Mouse (Mus musculus) left cerebral cortex, postnatal 14 days (tissue): ENCODE results near the gene Ap3d1. TPM values are rescaled to one million over a fixed set of nuclear protein-coding genes. Genes with fewer than 3 reads are reported as not detected.

Experiments used
- DNase-seq, 2 experiments: peaks; one replicate each; pipeline ENCODE4 v3.0.0; 2021 to 2022; ENCODE audit warnings: low spot score in 2 of 2, mixed read lengths in 1 of 2
- intact Hi-C: fragments of 180-260 bp; cut with DNase I; formaldehyde crosslinking; loops from one replicate; pipeline ENCODE4 v1.15.1; 2025
- total RNA-seq, 2 experiments: library from RNA; stranded (reverse); gene quantifications; 2 replicates each; pipeline ENCODE4 v1.2.3; 2021

Gene Ap3d1
- total RNA-seq, 2 experiments from 2014 or later = 143 to 147 TPM

DNA sequence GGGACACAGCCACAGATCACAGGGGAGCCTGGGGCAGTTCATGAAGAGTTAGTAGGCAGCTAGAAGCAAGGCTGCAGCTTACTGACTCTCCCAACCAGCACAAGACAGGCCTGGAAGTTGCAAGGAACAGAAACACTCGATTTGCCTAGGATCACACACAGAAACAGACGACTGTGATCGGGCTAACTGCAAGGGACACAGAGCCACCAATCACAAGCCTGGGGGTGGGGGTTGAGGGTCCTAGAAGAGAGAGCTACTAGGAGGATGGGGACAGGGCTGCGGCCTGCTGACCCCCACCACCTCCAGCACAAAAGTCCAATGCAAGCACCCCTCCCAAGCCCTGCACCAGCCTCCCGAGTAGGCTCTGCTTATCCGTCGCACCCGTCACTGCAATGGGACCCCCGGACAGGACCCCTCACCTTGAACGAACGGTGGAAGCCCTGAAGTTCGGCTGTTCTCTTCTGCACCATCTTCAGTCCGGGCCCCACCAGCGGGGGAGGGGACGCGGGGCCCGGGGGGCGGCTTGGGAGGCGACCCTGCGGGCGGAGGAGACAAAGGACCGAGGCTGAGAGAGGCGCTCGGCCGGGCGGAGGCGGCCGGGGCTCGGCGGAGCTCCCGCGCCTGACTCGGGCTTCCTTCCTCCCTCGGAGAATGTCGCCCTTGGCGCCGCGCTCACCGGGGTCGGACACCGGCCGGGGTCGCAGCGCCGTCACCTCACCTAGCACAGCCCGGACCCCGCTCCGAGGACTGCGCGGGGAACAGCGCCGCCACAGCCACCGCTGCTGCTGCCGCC lies 66.5 kb downstream of the Ap3d1 start:
- intact Hi-C loops = loop anchor here (2.0 kb wide), 1 partner anchor 19 kb away; the partner anchor contains the start of gene Btbd2
- no peak for DNase-seq

DNA sequence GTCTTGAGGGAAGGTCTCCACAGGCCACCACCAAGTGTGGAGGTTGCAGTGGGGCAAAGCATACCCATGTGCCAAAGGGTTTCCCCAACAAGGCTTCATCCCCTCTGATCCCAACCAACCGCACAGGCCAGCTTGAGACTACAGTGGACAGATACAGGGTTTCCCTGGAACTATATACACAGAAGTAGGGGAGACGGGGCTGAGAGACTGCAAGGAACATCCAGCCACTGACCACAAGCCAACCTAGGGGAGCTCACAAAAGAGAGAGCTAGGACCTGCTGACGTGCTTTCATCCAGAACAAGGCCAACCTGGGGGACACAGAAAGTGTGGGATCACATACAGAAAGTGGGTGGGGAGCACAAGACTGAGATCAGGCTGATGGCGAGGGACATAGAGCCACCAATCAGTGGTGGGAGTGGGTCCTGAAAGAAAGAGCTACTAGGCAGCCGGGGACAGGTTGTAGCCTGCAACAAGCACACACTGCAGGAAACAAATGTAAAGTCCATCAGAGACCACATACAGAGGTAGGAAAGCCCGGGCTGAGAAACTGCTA lies 67.1 kb downstream of the Ap3d1 start:
- no peak for DNase-seq
- intact Hi-C loops = loop anchor here (2.0 kb wide), 1 partner anchor 18 kb away; the partner anchor contains the start of gene Btbd2

GRCm38 (mm10) chr10:80674161-80674711 lies 67.8 kb downstream of the Ap3d1 start:
- intact Hi-C loops = loop anchor here (2.0 kb wide), 1 partner anchor 17 kb away; the partner anchor contains the start of gene Btbd2

DNA sequence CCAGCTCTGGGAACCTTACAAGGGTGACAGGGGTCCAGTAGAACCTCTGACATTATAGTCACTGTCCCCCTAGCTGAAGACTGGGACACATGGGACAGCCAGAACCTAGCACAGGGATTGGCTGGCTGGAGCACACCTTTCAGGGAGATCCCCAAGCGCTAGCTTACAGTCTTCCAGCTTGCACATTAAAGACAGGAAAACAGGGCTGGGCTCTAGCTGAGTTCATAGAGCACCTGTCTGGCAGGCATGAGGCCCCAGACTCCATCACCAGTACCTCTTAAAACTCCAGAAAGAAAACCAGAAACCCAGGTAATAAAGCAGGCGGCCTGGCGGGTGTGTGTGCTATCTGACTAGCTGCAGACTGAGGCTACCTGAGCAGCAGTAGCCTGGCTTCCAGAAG lies 68.4 kb downstream of the Ap3d1 start:
- intact Hi-C loops = loop anchor here (2.0 kb wide), 1 partner anchor 17 kb away; the partner anchor contains the start of gene Btbd2
- no peak for DNase-seq

More at GRCm38 (mm10) chr10:80674161-80674711, 67.8 kb downstream of the Ap3d1 start:
- DNase-seq = no peak

DNA sequence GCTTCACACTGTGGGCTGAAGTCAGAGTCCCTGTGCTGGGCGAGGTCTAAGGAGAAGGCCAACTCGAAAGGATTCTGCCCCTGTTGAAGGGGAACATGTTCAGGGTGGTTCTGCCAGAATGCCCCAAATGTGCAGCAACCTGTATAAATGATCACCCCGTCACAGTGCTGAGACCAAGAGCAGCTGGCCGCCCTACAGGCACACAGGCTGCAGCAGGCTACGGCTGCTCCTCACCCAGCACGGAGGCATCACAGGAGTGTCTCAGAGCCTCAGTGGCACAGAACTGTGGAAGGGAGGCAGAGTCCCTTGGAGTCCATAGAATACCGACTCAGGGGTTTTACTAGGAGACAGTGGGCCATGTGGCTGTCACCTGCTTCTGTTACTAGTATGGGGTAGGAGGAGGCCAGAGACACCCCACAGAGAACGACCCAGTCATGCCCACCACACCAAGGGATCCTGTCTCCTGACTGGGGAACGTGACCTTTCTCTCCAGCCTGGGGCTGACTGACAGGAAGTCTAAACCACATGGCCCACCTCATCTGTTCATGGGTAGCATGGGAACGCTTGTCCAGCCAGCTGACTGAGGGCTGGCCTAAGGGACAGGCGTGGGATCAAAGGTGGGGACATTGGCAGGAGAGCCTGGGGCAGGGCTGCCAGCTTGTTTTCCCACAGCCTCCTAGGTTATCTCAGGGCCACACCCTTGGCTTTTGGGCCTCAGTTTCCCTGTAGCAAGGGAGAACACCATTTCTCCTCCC lies 70.0 kb downstream of the Ap3d1 start:
- intact Hi-C loops = no loop called here
- DNase-seq = no peak

GRCm38 (mm10) chr10:80671251-80671650 lies 70.8 kb downstream of the Ap3d1 start:
- no peak for DNase-seq
- intact Hi-C loops = no loop called here

- DNase-seq = no peak
- intact Hi-C loops = no loop called here
Observed at GRCm38 (mm10) chr10:80670531-80670930, 71.5 kb downstream of the Ap3d1 start.

DNA sequence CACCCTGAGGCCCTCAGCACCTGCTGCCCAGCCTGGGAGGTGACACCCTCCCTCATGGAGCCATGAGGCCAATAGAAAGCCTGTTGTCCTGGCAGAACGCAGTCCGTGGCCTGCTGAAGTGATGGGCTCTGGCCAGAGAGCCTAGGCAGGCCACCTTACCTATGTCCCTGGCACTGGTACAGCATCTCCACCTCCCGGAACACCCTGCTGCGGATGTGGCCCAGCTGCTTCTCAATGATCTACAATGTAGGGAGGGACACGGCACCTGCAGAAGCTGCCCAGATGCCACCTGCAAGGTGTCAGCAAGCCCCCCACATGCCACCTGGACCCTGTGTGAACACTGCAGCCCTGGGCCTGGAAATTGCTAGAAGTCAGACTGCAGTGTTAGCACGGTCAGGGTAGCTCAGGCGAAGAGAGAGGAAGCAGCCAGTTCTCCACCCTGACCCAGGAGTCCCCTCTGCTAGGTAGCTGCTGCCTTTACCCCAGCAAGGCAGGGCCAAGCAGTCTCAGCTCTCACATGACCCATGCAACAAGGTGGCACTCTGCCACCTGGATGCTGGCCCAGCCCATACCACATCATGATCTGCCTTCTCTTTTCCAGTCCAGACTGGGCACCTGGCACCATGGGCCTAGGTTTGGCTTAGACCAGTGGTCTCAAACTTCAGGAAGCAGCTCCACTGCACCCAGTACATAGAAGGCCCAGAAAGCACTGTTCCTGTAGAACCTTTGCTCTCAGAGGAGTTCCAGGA lies 72.2 kb downstream of the Ap3d1 start:
- DNase-seq = no peak
- intact Hi-C loops = no loop called here

DNA sequence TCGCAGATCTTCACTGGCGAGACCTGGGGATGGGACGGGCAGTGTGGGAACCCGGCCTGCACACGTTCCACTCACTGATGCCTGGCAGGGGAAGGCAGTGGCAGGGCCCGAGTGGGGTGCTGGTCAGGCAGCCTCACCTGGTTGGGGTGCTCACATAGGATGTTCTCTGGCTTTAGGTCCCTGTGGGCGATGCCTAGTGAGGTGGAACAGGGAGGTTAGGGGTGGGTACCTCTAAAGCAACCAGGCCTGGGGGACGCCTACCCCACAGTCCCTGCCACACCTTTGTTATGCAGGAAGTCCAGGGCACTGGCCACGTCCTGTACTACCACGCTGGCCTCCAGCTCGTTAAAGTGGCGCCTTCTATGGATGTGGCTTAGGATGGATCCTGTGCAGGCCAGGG lies 73.0 kb downstream of the Ap3d1 start:
- intact Hi-C loops = no loop called here
- no peak for DNase-seq

GRCm38 (mm10) chr10:80668614-80669013 lies 73.5 kb downstream of the Ap3d1 start:
- no peak for DNase-seq
- intact Hi-C loops = no loop called here

DNA sequence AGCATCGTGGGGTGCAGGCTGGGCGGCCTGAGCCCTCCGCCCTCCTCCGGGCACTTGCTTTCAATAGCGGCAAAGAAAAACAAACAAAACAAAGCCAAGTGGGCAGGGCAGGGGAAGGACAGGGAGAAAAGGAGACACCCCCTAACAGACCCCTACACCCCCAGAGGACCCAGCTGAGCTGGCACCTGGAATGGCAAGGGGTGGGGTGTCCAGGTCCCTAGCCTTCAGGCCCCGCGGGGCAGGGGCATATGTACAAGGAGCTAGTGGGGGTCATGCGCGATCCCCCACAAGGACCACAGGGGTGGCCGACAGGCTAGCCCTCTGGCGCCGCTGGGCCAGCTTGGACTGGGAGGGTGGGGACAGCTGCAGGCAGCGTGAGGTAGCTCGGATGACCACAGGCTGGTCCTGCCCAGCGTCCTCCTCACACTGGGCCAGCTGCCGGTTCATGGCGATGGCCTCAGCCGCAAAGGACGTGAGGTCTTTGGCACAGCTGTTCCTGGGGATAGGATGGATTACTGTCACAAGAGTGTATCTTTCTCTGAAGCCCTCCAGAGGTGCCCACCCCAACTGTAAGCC lies 75.1 kb downstream of the Ap3d1 start:
- no peak for DNase-seq
- intact Hi-C loops = no loop called here

DNA sequence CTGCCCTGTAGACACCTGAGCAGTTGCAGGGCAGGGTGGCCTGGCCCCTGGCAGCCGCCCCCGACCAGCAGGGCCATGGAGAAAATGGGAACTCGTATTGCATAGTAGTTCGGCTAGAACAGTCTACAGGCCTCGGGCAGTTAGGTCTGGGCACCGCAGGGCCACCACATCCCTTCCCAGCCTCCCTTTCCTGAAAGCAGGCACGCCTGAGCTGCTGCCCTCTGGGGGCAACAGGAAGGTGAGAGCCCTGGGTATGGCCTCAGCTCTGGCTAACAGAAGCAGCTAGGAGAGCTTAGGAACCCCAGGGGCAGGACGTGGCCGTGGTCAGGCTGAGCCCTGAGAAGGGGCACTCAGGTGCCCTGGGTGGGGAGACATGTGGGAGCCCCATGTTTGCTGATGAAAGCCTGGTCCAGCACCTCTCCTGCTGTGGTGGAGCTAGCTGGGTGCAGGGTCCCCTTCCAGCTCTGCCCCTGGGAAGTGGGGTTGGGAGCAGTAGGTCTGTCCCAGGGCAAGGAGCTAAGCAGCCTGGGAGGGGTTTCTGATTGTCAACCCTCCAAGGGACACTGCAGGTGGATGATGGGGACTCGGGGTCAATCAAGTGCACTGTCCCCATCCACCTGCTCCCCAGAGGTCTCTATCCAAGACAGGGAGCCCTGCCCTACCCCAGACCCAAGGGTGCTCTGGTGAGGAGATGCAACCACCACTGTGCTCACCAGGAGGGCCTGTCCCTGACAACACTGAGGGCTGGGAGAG lies 75.9 kb downstream of the Ap3d1 start:
- intact Hi-C loops = no loop called here
- no peak for DNase-seq

- no peak for DNase-seq
- intact Hi-C loops = no loop called here
Observed at GRCm38 (mm10) chr10:80665459-80665858, 76.6 kb downstream of the Ap3d1 start.

GRCm38 (mm10) chr10:80665016-80665380 lies 77.1 kb downstream of the Ap3d1 start:
- DNase-seq = no peak
- intact Hi-C loops = no loop called here

DNA sequence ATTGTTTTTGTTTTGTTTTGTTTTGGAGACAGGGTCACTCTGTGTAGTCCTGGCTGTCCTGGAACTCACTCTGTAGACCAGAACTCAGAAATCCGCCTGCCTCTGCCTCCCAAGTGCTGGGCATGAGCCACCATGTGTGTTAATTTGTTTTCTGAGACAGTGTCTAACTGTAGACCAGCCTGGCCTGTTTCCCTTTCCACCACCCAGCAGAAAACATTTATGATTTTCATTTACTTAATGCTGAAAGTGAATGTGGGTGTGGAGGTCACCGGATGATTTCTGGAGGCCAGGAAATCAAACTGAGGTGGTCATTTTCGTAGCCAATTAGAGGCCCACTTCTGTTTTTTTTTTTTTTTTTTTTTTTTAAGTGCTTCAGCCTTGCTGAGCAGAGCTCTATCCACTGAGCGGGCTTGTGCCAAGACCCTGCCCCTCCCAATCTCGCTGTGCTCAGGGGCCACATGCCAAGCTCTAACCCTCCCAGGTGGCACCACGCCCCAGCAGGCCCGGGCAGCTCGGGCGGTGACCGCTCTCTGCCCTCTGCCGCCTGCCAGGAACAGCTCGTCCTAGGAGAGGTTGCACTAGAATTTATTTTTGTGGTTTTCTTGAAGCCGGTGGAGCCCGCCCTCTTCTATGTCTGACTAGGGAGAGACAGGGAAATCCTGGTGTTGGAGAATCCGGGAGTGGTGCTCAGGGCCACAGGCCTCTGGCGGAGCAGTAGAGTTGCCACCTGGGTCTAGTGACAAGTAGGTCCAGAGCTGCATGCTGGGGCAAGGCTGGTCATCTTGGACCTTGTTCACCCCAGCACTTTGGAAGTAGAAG lies 77.7 kb downstream of the Ap3d1 start:
- intact Hi-C loops = no loop called here
- peak; percentile 39 to 77 for DNase-seq

- no peak for DNase-seq
- intact Hi-C loops = no loop called here
Observed at GRCm38 (mm10) chr10:80663485-80664196, 78.4 kb downstream of the Ap3d1 start.

DNA sequence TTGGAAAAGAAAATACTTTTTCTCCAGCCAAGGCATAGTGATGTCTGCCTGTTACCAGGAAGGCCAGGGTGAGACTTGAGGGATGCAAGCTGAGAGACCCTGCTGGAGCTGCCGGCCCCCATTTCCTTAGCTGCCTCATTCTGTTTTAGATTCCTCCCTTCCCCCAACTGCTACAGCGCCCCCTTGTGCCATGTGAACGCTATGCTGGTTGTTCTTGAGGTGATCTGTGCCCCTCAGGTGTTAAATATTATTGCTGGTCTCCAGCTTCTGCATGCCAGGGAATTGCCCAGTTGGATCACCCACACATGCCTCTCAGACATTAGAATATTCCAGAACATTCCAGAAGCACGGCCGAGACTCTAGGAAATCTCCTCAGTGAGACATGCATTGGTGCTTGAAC lies 80.9 kb downstream of the Ap3d1 start:
- intact Hi-C loops = no loop called here
- DNase-seq = no peak
